Mouse (Mus musculus): ENCODE measurements around the gene Tmem135. TPM values are rescaled to one million over a fixed set of nuclear protein-coding genes. Genes with fewer than 3 reads are reported as not detected.

Tmem135 gene
- polyA plus RNA-seq, 1 experiment from 2014 or later: 54.6 TPM

- 83% methylated on average over 1 of the region's 1 CpGs for WGBS
- ATAC-seq: no peak
- H3K4me3 ChIP-seq (ENCODE audit: low read length): no peak overlapping the region
Measured at GRCm38 (mm10) chr7:89395399-89395798, 8.6 kb downstream of the Tmem135 start.

GRCm38 (mm10) chr7:89392825-89393224 lies 11.2 kb downstream of the Tmem135 start:
- no peaks in the 10 kb centered on the region for H3K36me3 ChIP-seq (ENCODE audit: control insufficient read depth, insufficient read depth, low read length)
- H3K4me2 ChIP-seq (ENCODE audit: low read depth, low read length): no peak overlapping the region
- WGBS: 91% methylated on average over 1 of the region's 1 CpGs
- ATAC-seq: no peak
- no peak overlapping the region for H3K4me3 ChIP-seq (ENCODE audit: low read length)
- H3K9ac ChIP-seq (ENCODE audit: low read depth, low read length): no peak overlapping the region
- peaks cover 14% of the 10 kb centered on the region for H3K4me1 ChIP-seq (ENCODE audit: control insufficient read depth, insufficient read depth, low read length)
- no peaks in the 10 kb centered on the region for H3K9me3 ChIP-seq (ENCODE audit: control insufficient read depth, low read length)
- H3K27me3 ChIP-seq (replicated peaks; ENCODE audit: control insufficient read depth, insufficient read depth, low read length): no peaks in the 10 kb centered on the region
- H3K27ac ChIP-seq (ENCODE audit: low read length): no peak overlapping the region

More at GRCm38 (mm10) chr7:89395399-89395798, 8.6 kb downstream of the Tmem135 start:
- H3K4me1 ChIP-seq (ENCODE audit: control insufficient read depth, insufficient read depth, low read length): peaks cover 5% of the 10 kb centered on the region; the same call in 1 of the 2 replicates
- H3K27ac ChIP-seq (ENCODE audit: low read length): no peak overlapping the region
- H3K36me3 ChIP-seq (ENCODE audit: control insufficient read depth, insufficient read depth, low read length): no peaks in the 10 kb centered on the region
- 0 out of 2 replicates have a peak, but pooled peaks cover 2% of the 10 kb centered on the region for H3K27me3 ChIP-seq (replicated peaks; ENCODE audit: control insufficient read depth, insufficient read depth, low read length)
- H3K9me3 ChIP-seq (ENCODE audit: control insufficient read depth, low read length): no peaks in the 10 kb centered on the region
- H3K4me2 ChIP-seq (ENCODE audit: low read depth, low read length): no peak overlapping the region
- H3K9ac ChIP-seq (ENCODE audit: low read depth, low read length): no peak overlapping the region

- 80% methylated on average over 4 of the region's 4 CpGs for WGBS
- H3K36me3 ChIP-seq (ENCODE audit: control insufficient read depth, insufficient read depth, low read length): no peaks in the 10 kb centered on the region
- no peak for ATAC-seq
- no peaks in the 10 kb centered on the region for H3K27me3 ChIP-seq (replicated peaks; ENCODE audit: control insufficient read depth, insufficient read depth, low read length)
- H3K4me1 ChIP-seq (ENCODE audit: control insufficient read depth, insufficient read depth, low read length): peaks cover 16% of the 10 kb centered on the region
- no peaks in the 10 kb centered on the region for H3K9me3 ChIP-seq (ENCODE audit: control insufficient read depth, low read length)
- no peak overlapping the region for H3K4me3 ChIP-seq (ENCODE audit: low read length)
- H3K9ac ChIP-seq (ENCODE audit: low read depth, low read length): no peak overlapping the region
- no peak overlapping the region for H3K4me2 ChIP-seq (ENCODE audit: low read depth, low read length)
- H3K27ac ChIP-seq (ENCODE audit: low read length): no peak overlapping the region
Measured at GRCm38 (mm10) chr7:89392388-89392787, 11.6 kb downstream of the Tmem135 start.

- no peaks in the 10 kb centered on the region for H3K36me3 ChIP-seq (ENCODE audit: control insufficient read depth, insufficient read depth, low read length)
- WGBS: 66% methylated on average over 4 of the region's 4 CpGs
- H3K4me2 ChIP-seq (ENCODE audit: low read depth, low read length): no peak overlapping the region
- peaks cover 16% of the 10 kb centered on the region for H3K4me1 ChIP-seq (ENCODE audit: control insufficient read depth, insufficient read depth, low read length)
- no peaks in the 10 kb centered on the region for H3K9me3 ChIP-seq (ENCODE audit: control insufficient read depth, low read length)
- H3K27ac ChIP-seq (ENCODE audit: low read length): peak overlapping the region; percentile 39; the same call in 1 of the 2 replicates
- H3K9ac ChIP-seq (ENCODE audit: low read depth, low read length): no peak overlapping the region
- peak; percentile 93 for ATAC-seq
- no peak overlapping the region for H3K4me3 ChIP-seq (ENCODE audit: low read length)
- H3K27me3 ChIP-seq (replicated peaks; ENCODE audit: control insufficient read depth, insufficient read depth, low read length): no peaks in the 10 kb centered on the region
Measured at GRCm38 (mm10) chr7:89391831-89392230, 12.2 kb downstream of the Tmem135 start.

GRCm38 (mm10) chr7:89391281-89391680 lies 12.7 kb downstream of the Tmem135 start:
- no peak overlapping the region for H3K4me3 ChIP-seq (ENCODE audit: low read length)
- no peak overlapping the region for H3K9ac ChIP-seq (ENCODE audit: low read depth, low read length)
- peaks cover 22% of the 10 kb centered on the region for H3K4me1 ChIP-seq (ENCODE audit: control insufficient read depth, insufficient read depth, low read length)
- H3K27ac ChIP-seq (ENCODE audit: low read length): peak overlapping the region; percentile 39; the same call in 1 of the 2 replicates
- no peaks in the 10 kb centered on the region for H3K27me3 ChIP-seq (replicated peaks; ENCODE audit: control insufficient read depth, insufficient read depth, low read length)
- 83% methylated on average over 3 of the region's 3 CpGs for WGBS
- no peak for ATAC-seq
- no peak overlapping the region for H3K4me2 ChIP-seq (ENCODE audit: low read depth, low read length)
- H3K9me3 ChIP-seq (ENCODE audit: control insufficient read depth, low read length): no peaks in the 10 kb centered on the region
- H3K36me3 ChIP-seq (ENCODE audit: control insufficient read depth, insufficient read depth, low read length): no peaks in the 10 kb centered on the region

- H3K4me1 ChIP-seq (ENCODE audit: control insufficient read depth, insufficient read depth, low read length): peaks cover 27% of the 10 kb centered on the region
- no peak for ATAC-seq
- H3K36me3 ChIP-seq (ENCODE audit: control insufficient read depth, insufficient read depth, low read length): no peaks in the 10 kb centered on the region
- H3K9me3 ChIP-seq (ENCODE audit: control insufficient read depth, low read length): no peaks in the 10 kb centered on the region
- 69% methylated on average over 2 of the region's 2 CpGs for WGBS
- no peaks in the 10 kb centered on the region for H3K27me3 ChIP-seq (replicated peaks; ENCODE audit: control insufficient read depth, insufficient read depth, low read length)
- no peak overlapping the region for H3K27ac ChIP-seq (ENCODE audit: low read length)
- H3K4me3 ChIP-seq (ENCODE audit: low read length): no peak overlapping the region
- H3K4me2 ChIP-seq (ENCODE audit: low read depth, low read length): no peak overlapping the region
- no peak overlapping the region for H3K9ac ChIP-seq (ENCODE audit: low read depth, low read length)
Measured at GRCm38 (mm10) chr7:89390660-89391059, 13.4 kb downstream of the Tmem135 start.

GRCm38 (mm10) chr7:89388981-89389380 lies 15.0 kb downstream of the Tmem135 start:
- Histone ChIP-seq H3K4me2 (ENCODE audit: low read depth, low read length) (no peak overlapping the region), H3K36me3 (ENCODE audit: control insufficient read depth, insufficient read depth, low read length) (no peaks in the 10 kb centered on the region), H3K4me3 (ENCODE audit: low read length) (no peak overlapping the region), H3K4me1 (ENCODE audit: control insufficient read depth, insufficient read depth, low read length) (peaks cover 29% of the 10 kb centered on the region), H3K27ac (ENCODE audit: low read length) (no peak overlapping the region), H3K9me3 (ENCODE audit: control insufficient read depth, low read length) (no peaks in the 10 kb centered on the region), H3K9ac (ENCODE audit: low read depth, low read length) (no peak overlapping the region), H3K27me3 (replicated peaks; ENCODE audit: control insufficient read depth, insufficient read depth, low read length) (no peaks in the 10 kb centered on the region)
- 52% methylated on average over 3 of the region's 3 CpGs for WGBS
- no peak for ATAC-seq

- no peak overlapping the region for H3K4me3 ChIP-seq (ENCODE audit: low read length)
- no peak overlapping the region for H3K27ac ChIP-seq (ENCODE audit: low read length)
- no peaks in the 10 kb centered on the region for H3K36me3 ChIP-seq (ENCODE audit: control insufficient read depth, insufficient read depth, low read length)
- ATAC-seq: no peak
- H3K27me3 ChIP-seq (replicated peaks; ENCODE audit: control insufficient read depth, insufficient read depth, low read length): no peaks in the 10 kb centered on the region
- H3K4me2 ChIP-seq (ENCODE audit: low read depth, low read length): no peak overlapping the region
- H3K4me1 ChIP-seq (ENCODE audit: control insufficient read depth, insufficient read depth, low read length): peaks cover 21% of the 10 kb centered on the region
- no peaks in the 10 kb centered on the region for H3K9me3 ChIP-seq (ENCODE audit: control insufficient read depth, low read length)
- 85% methylated on average over 3 of the region's 3 CpGs for WGBS
- no peak overlapping the region for H3K9ac ChIP-seq (ENCODE audit: low read depth, low read length)
Measured at GRCm38 (mm10) chr7:89382892-89383291, 21.1 kb downstream of the Tmem135 start.

- H3K4me2 ChIP-seq (ENCODE audit: low read depth, low read length): no peak overlapping the region
- WGBS: 29% methylated on average over 7 of the region's 7 CpGs
- H3K4me3 ChIP-seq (ENCODE audit: low read length): no peak overlapping the region
- ATAC-seq: no peak
- no peaks in the 10 kb centered on the region for H3K36me3 ChIP-seq (ENCODE audit: control insufficient read depth, insufficient read depth, low read length)
- H3K27me3 ChIP-seq (replicated peaks; ENCODE audit: control insufficient read depth, insufficient read depth, low read length): no peaks in the 10 kb centered on the region
- H3K27ac ChIP-seq (ENCODE audit: low read length): peak overlapping the region; percentile 30
- no peak overlapping the region for H3K9ac ChIP-seq (ENCODE audit: low read depth, low read length)
- H3K4me1 ChIP-seq (ENCODE audit: control insufficient read depth, insufficient read depth, low read length): peaks cover 12% of the 10 kb centered on the region; the same call in 1 of the 2 replicates
- H3K9me3 ChIP-seq (ENCODE audit: control insufficient read depth, low read length): no peaks in the 10 kb centered on the region
Measured at GRCm38 (mm10) chr7:89380935-89381705, 22.9 kb downstream of the Tmem135 start.

Data from intestine, embryonic 16.5 days (tissue).